Mouse (Mus musculus) urinary bladder, adult 18-20 months (tissue): Measurements from ENCODE around the gene Wdr61.

Experiments used
- DNase-seq, 2 experiments: peaks; one replicate each; pipeline ENCODE4 v3.0.0; 2022; ENCODE audit warnings: low spot score in 2 of 2, mixed read lengths in 2 of 2

Gene Wdr61

GRCm38 (mm10) chr9:54733921-54734638, at the start of gene Wdr61:
TSS of gene Wdr61 (minus strand) at chr9:54734519.
- peak; percentile 97 to 98 for DNase-seq

DNA sequence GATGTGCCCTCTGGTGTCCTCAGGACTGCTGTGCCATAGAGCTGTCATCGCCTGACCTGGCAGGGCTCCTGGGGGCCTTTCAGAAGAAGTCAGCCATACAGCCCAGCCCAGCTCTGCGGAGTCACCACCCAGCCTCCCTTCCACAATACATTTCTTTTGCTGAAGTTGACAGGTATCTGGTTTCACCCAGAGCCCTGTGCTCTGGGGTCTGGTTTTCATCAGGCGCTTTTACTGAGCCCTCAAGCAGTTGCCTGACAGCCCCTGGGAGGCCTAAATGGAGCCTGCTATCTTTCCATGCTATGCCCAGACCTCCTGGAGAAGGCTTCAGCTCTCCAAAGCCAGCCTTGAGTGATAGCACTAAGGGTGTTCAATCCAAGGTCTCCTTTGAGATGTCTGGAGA, 49.7 kb upstream of the Wdr61 start:
- no peak for DNase-seq

DNA sequence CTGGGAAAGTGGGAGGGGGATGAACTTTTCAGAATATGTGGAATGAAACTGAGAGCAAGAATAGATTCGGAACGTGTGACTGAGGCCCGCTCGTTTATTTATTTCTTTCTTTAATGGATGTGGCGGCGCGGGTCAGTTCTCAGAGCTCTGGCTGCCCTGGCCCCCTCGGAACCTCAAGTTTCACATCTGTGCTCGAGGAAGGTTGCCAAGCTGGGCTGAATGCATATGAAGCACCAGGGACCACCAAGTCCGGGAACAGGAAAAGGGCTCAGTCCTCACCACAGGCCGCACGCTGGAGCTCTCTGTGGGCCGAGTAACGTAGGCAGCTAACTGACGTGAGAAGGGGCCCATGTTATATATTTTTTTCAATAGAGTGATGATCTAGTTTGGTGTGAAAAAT, 48.2 kb upstream of the Wdr61 start:
- no peak for DNase-seq

DNA sequence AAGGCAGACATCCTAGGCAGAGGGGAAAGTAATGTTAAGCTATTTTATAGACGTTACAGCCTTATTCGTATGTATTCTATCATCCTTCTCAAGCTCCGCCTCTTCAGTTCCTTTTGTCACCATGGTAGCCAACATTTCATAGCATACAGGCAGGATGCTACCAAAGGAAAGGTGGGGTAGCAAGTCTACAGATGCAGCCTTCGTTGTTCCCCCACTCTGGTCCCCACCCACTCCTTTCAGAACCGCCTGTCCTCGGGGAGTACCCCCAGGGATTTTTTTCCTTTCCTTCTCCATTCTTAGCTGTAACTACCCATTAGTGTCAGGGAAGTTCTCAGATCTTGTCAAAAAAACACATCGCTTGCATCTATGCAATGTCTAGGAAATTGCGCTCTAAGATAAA, 45.0 kb upstream of the Wdr61 start:
- no peak for DNase-seq

DNA sequence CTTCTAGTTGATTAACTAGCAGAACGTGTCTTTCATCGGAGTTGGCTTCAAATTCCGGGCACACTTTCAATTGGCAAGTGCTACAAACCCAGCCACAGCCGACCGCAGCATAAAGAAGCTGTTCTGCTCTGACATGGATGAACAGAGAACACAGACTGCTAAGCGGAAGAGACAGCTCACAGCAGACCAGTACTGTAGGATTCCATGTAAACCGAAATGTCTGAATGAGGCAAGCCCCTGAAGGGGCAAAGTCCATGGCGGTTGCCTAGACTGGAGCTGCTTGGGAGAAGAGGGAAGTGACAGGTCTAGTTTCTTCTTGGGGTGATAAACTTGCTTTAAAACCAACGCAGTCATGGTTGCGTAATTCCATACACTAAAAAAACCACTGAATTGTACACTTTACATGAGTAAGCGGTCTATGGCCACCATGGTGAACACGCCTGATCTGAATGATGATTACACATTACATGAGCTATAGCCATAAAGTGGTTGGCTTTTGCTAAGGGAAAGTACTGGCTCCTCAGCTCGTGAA, 42.2 kb upstream of the Wdr61 start:
- no peak for DNase-seq

DNA sequence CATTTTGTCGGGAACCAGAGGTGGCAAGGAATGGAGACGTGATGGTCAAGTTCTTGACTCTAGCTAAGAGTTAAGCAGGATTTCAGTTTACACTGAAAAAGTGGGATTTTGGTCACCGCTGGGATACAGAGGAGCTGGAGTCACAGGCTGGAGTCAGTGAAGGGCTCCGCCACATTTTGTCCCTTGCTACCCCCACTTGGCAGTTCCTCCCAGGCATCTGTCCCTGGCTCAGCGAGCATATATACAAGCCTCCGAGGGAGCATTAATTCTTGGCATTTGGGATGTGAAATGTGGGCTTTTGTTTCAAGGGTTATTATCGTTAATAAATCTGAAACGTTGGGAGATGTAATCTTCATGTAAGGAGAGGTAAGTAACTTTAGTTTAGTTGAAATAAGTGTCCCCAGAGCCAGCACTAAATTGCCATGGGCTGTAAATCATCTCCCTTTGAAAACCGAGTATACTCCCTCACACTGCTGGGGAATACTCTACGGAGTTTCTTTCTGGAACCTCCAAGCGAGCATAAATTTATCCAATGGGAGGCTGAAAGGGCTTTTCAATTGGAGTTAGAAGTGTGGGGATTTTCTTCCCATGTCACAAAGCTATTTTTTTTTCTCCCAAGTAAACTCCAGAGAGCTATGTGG, 35.9 kb upstream of the Wdr61 start:
- no peak for DNase-seq

DNA sequence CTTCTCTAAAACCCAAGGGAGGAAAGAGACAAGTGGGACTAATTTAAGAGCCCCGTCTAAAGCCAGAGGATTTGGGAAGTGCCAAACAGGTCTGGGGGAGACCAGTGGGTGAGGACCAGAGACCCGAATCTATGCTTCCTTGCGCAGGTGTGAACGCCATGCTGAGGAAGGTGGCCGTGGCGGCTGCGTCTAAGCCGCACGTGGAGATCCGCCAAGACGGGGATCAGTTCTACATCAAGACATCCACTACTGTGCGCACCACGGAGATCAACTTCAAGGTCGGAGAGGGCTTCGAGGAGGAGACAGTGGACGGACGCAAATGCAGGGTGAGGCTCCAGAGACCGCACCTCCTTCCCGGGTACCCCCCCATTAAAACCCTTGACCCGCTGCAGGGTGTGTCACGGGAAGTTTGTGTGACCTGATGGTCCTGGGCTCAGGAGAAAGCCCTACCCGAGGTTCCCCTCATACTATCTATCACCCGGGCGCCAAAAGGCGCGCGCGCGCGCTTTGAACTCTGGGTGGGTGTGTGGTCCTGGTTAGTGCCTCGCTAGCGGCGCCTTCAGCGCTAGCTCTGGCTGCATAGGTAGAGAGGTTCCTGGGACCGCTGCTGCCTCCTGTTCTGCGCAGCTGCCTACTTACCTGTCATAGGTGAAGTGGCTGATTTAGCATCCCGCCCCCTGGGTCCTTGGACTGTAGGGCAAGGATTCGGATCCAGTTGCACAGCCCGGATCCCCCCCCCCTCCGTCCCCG, 31.2 kb upstream of the Wdr61 start:
- no peak for DNase-seq

DNA sequence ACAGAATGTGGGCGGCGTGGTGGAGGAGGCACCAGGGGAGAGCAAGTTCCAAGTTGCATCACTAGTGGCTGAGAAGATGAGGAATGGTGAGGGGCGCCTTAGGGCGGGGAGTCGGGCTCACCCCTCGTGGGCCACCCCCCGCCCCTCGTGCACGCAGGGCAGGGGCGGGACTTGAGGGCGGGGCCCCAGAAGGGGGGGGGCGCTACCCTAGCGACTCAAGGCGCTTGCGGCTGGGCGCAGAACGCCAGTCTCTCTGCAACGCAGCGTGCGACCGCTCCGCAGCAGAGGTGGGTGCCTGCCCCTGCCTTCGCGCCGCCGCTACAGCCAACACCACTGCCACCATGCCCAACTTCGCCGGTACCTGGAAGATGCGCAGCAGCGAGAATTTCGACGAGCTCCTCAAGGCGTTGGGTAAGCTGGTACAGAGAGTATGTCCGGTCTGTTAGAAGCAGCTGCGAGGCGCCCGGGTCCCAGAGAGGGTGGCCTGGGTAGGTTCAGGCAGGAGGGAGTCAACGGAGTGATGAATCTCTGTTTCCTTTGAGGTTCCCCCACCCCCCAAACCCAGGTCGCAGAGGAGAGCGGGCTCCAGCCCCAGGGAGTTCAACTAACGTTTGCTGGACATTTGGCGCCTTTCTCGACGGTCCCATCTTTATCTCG, 30.4 kb upstream of the Wdr61 start, which contains the start of gene Crabp1:
Gene Crabp1 (plus strand): TSS at position 188 of the 657 bp plus-strand sequence.
- no peak for DNase-seq

DNA sequence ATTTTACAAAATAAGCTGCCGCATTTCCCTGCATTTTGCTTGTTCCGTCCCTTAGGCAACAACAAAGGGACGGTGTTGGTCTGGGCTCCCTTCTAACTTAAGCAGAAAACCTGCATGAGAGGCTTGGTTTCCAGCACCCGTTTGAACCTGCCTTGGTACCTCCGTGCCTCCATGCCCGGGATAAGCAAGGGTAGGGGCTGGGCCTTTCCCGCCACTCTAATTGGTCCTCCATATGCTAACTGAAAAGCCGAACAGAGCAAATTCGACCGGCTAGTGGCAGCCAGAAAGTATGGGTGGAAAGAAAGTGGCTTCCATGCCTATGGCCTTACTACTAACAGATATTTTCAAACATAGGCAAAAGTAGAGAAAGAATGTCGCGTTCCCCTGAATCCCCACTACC, 29.8 kb upstream of the Wdr61 start:
- no peak for DNase-seq

GRCm38 (mm10) chr9:54759592-54759991, 25.3 kb upstream of the Wdr61 start:
- DNase-seq, result no peak

DNA sequence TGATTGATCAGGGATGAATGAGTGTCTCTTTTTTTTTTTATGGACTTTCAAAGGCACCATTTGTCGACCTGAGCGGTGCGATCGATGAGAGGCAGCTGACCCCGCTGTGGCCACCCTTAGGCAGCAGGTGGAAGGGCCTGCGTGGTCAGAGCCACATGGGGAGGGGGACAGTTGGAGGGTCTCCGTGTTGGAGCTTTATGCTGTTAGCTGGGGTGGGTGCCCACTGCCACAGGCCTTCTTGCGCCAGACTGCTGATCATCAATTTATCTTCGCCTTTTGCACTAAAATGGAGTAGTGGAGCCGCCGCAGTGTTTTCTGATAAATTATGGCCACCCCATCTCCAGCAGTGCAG, 18.6 kb upstream of the Wdr61 start:
- no peak for DNase-seq

DNA sequence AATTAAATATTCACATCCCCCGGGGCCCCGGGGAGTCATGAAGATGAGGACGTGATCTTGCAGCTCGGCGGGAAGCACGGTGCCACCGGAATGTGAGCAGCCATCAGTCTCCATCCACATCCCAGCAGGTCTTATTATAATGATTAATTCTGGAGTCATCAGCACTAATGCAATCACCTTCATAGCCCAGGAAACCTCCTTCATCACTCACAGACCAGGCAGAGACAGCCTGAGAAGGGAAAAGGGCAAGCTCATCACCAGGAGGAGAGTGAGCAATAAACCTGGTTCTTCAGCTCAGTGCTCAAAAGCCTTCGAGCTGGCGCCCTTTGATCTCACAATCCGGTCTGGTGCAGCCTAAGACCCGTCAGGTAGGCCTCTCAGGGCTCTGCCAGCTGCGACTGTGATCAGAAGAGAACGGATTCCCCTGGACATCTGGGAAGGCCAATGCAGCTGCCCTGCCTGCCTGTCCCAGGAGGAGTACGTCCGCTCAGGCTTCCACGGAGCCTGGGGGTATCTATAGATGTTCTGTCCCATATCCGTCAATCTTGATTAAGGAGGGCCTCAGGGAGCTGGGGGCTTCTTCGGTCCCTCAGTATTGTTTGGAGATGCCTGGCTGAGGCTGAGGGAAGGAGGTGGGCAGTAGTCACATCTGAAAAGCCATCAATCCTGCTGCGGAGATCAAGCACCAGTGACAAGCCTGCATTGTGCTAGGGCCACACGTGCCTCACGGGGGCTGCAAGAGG, 18.1 kb upstream of the Wdr61 start:
- DNase-seq, result no peak

DNA sequence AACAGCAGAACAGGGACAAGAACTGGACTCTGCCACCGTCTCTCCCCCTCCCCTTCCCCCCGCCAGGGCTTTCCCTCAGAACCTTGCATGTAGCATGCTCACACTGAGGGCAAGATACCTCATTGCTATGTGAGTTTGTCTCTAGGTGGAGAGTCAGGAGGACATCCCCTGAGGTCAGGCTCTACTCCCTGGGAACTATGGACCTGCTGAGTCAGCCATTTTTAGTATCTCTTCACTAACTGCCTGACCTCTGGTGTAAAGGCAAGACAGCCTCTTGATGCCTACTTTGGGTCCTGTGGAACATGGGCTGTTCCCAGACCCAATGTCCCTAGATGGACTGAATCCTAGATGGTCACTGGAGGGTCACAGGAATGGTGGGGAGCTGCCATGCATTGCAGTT, 17.4 kb upstream of the Wdr61 start:
- no peak for DNase-seq

- no peak for DNase-seq
Observed at GRCm38 (mm10) chr9:54750215-54750981, 16.1 kb upstream of the Wdr61 start.

DNA sequence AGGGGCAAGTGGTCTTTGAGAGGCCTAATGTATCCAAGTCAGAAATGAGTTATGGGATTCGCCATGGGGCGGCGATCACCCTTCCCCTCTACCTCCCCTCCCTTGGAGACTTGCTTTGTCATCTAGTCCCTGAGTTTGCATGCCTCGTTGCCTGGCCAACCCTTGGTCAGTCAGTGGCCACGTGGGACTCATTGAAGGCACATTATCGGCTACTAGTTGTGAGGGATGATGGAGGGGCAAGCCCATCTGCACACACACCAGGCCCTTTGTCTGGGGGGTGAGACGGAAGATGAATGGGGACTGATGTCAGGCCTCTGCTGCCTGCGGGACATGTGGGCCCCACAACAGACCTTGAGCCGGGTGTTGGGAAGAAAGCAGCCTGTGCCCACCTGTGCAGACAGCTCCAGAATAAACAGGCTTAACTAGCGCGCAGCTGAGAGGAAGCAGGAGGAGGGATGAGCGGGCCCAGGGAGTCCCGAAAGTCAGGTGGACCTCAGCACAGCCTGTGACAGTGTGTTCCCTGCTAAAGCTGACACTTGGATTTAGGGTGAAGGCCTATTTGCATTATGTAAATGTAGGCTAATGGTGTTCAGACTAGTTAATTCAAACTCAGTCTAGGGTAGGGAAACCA, 11.5 kb upstream of the Wdr61 start:
- DNase-seq, result no peak

- DNase-seq, result no peak
Observed at GRCm38 (mm10) chr9:54743891-54744290, 9.6 kb upstream of the Wdr61 start.

GRCm38 (mm10) chr9:54738376-54738775, 4.1 kb upstream of the Wdr61 start:
- DNase-seq, result no peak

GRCm38 (mm10) chr9:54736284-54736701, 2.0 kb upstream of the Wdr61 start:
- DNase-seq, result no peak

GRCm38 (mm10) chr9:54734639-54735252, 427 bp upstream of the Wdr61 start:
- DNase-seq, result no peak

GRCm38 (mm10) chr9:54732122-54732521, 2.2 kb downstream of the Wdr61 start:
- DNase-seq, result no peak
